Mouse (Mus musculus) limb, embryonic 13.5 days (tissue): ENCODE results near the gene Nlrx1. TPM values are rescaled to one million over a fixed set of nuclear protein-coding genes. Genes with fewer than 3 reads are reported as not detected.
"Not testable (repeated sequence)": the region's sequence is repeated elsewhere in the genome, so short reads cannot be mapped to it uniquely, and the experiment has no call there.

Source experiments
- ATAC-seq: fragments of 200-750 bp; cut with Nextera tagmentation; 2 replicates; pipeline ENCODE4 v1.8.0; 2017; ENCODE audit warnings: low read depth, moderate number of reproducible peaks, moderate TSS enrichment; ENCODE audit not compliant: low FRiP score
- H3K27ac ChIP-seq: fragments of 300-500 bp; sonication (generic); 2 replicates; pipeline ENCODE4 v1.5.1; 2015; ENCODE audit warnings: inconsistent platforms, mild to moderate bottlenecking, moderate library complexity
- H3K27me3 ChIP-seq: fragments of 300-500 bp; sonication (generic); 2 replicates; pipeline ENCODE4 v1.6.1; 2015; ENCODE audit warnings: mild to moderate bottlenecking, inconsistent platforms
- H3K36me3 ChIP-seq: fragments of 300-500 bp; sonication (generic); 2 replicates; pipeline ENCODE4 v1.6.1; 2015; ENCODE audit warnings: inconsistent platforms, mild to moderate bottlenecking, moderate library complexity
- H3K4me1 ChIP-seq: fragments of 300-500 bp; sonication (generic); 2 replicates; pipeline ENCODE4 v1.6.1; 2015; ENCODE audit warnings: inconsistent platforms
- H3K4me2 ChIP-seq: fragments of 300-500 bp; sonication (generic); replicated peaks from 2 replicates; pipeline ENCODE4 v1.6.1; 2015; ENCODE audit warnings: inconsistent platforms, mild to moderate bottlenecking, moderate library complexity
- H3K4me3 ChIP-seq: fragments of 300-500 bp; sonication (generic); 2 replicates; pipeline ENCODE4 v1.5.1; 2015; ENCODE audit warnings: moderate library complexity, mild to moderate bottlenecking, inconsistent platforms
- H3K9ac ChIP-seq: fragments of 300-500 bp; sonication (generic); 2 replicates; pipeline ENCODE4 v1.6.1; 2015; ENCODE audit warnings: mild to moderate bottlenecking, inconsistent platforms
- H3K9me3 ChIP-seq: fragments of 300-500 bp; sonication (generic); 2 replicates; pipeline ENCODE4 v1.6.1; 2016; ENCODE audit warnings: inconsistent platforms
- WGBS: fragments of 180-500 bp; shearing (Covaris S2); methylation state at CpG from one replicate; pipeline ENCODE4 v1.1.7; 2015; 5-methylcytosine and 5-hydroxymethylcytosine counted together
- polyA plus RNA-seq: library from polyadenylated mRNA; unstranded; fragments of >200 nt; fragmentation: Nextera tagmentation; extraction: Ambion mirVana; gene quantifications from 2 replicates; pipeline ENCODE4 v1.2.1, GENCODE M21; 2015

The Nlrx1 gene
- polyA plus RNA-seq, 1 experiment from 2014 or later, result 8.3 TPM

- not testable (repeated sequence) for H3K27ac ChIP-seq, ATAC-seq, H3K9ac ChIP-seq, H3K9me3 ChIP-seq, H3K4me3 ChIP-seq, H3K27me3 ChIP-seq, H3K4me2 ChIP-seq
- peaks cover 78% of the 10 kb centered on the region for H3K36me3 ChIP-seq
- peaks cover 16% of the 10 kb centered on the region for H3K4me1 ChIP-seq
- 89% methylated on average over 3 of the region's 3 CpGs for WGBS
Observed at GRCm38 (mm10) chr9:44300001-44300400, 31.6 kb upstream of the Nlrx1 start.

- 68% methylated on average over 3 of the region's 3 CpGs for WGBS
- H3K9me3 ChIP-seq, result no peaks in the 10 kb centered on the region
- H3K4me2 ChIP-seq, result no peak overlapping the region
- peaks cover 71% of the 10 kb centered on the region for H3K36me3 ChIP-seq
- H3K27me3 ChIP-seq, result peaks cover 28% of the 10 kb centered on the region
- peaks cover 10% of the 10 kb centered on the region for H3K4me1 ChIP-seq
- ATAC-seq, result no peak
- no peak overlapping the region for H3K27ac ChIP-seq
- no peak overlapping the region for H3K4me3 ChIP-seq
- no peak overlapping the region for H3K9ac ChIP-seq
Observed at GRCm38 (mm10) chr9:44292490-44292889, 24.1 kb upstream of the Nlrx1 start.

- Histone ChIP-seq H3K27me3 (peaks cover 43% of the 10 kb centered on the region), H3K9ac (0 out of 2 replicates have a peak overlapping the region, but pooled peaks have one; percentile 89), H3K4me2 (peak overlapping the region; percentile 93), H3K4me3 (peak overlapping the region; percentile 85), H3K4me1 (peaks cover 21% of the 10 kb centered on the region), H3K9me3 (no peaks in the 10 kb centered on the region), H3K36me3 (peaks cover 38% of the 10 kb centered on the region), H3K27ac (no peak overlapping the region)
- WGBS, result 9% methylated on average over 11 of the region's 11 CpGs
- ATAC-seq, result no peak
Observed at GRCm38 (mm10) chr9:44288959-44289291, 20.5 kb upstream of the Nlrx1 start.

- Histone ChIP-seq H3K27ac (no peak within 1 kb of the TSS), H3K36me3 (peaks cover 32% of the 10 kb centered on the region), H3K27me3 (peaks cover 43% of the 10 kb centered on the region), H3K4me1 (peaks cover 21% of the 10 kb centered on the region), H3K9ac (peak within 1 kb of the TSS; percentile 89), H3K4me2 (peak within 1 kb of the TSS; percentile 93), H3K9me3 (no peaks in the 10 kb centered on the region), H3K4me3 (peak within 1 kb of the TSS; percentile 85)
- 2% methylated on average over 38 of the region's 38 CpGs for WGBS
- ATAC-seq, result peak; percentile 26
Observed at GRCm38 (mm10) chr9:44288076-44288958, 19.9 kb upstream of the Nlrx1 start, which contains the start of gene Abcg4. Gene Abcg4 (minus strand): TSS chr9:44288615.

GRCm38 (mm10) chr9:44287401-44288075, 19.1 kb upstream of the Nlrx1 start:
- peak overlapping the region; percentile 85 for H3K4me3 ChIP-seq
- H3K9ac ChIP-seq, result peak overlapping the region; percentile 89
- under 1% methylated on average over 47 of the region's 47 CpGs for WGBS
- H3K36me3 ChIP-seq, result peaks cover 24% of the 10 kb centered on the region
- no peaks in the 10 kb centered on the region for H3K9me3 ChIP-seq
- peak; percentile 51 for ATAC-seq
- H3K27me3 ChIP-seq, result peaks cover 43% of the 10 kb centered on the region
- no peak overlapping the region for H3K27ac ChIP-seq
- peaks cover 21% of the 10 kb centered on the region for H3K4me1 ChIP-seq
- H3K4me2 ChIP-seq, result peak overlapping the region; percentile 93

GRCm38 (mm10) chr9:44287003-44287400, 18.6 kb upstream of the Nlrx1 start:
- Histone ChIP-seq H3K27ac (no peak overlapping the region), H3K4me3 (peak overlapping the region; percentile 85), H3K27me3 (peaks cover 43% of the 10 kb centered on the region), H3K9me3 (no peaks in the 10 kb centered on the region), H3K9ac (peak overlapping the region; percentile 89), H3K4me2 (peak overlapping the region; percentile 93), H3K36me3 (peaks cover 19% of the 10 kb centered on the region), H3K4me1 (peaks cover 21% of the 10 kb centered on the region)
- no peak; the same call in 1 of the 2 replicates for ATAC-seq
- WGBS, result 10% methylated on average over 11 of the region's 11 CpGs

- H3K27me3 ChIP-seq, result peaks cover 43% of the 10 kb centered on the region
- 17% methylated on average over 6 of the region's 6 CpGs for WGBS
- no peak for ATAC-seq
- H3K4me3 ChIP-seq, result peak overlapping the region; percentile 85
- H3K9me3 ChIP-seq, result no peaks in the 10 kb centered on the region
- peaks cover 21% of the 10 kb centered on the region for H3K4me1 ChIP-seq
- H3K27ac ChIP-seq, result no peak overlapping the region
- H3K9ac ChIP-seq, result peak overlapping the region; percentile 43; the same call in 1 of the 2 replicates
- H3K4me2 ChIP-seq, result peak overlapping the region; percentile 93
- H3K36me3 ChIP-seq, result peaks cover 18% of the 10 kb centered on the region
Observed at GRCm38 (mm10) chr9:44286256-44286850, 18.0 kb upstream of the Nlrx1 start.

- H3K4me3 ChIP-seq, result no peak overlapping the region
- peaks cover 37% of the 10 kb centered on the region for H3K36me3 ChIP-seq
- 69% methylated on average over 5 of the region's 5 CpGs for WGBS
- H3K27ac ChIP-seq, result no peak overlapping the region
- H3K4me1 ChIP-seq, result peaks cover 11% of the 10 kb centered on the region
- H3K4me2 ChIP-seq, result no peak overlapping the region
- H3K9ac ChIP-seq, result no peak overlapping the region
- H3K27me3 ChIP-seq, result peaks cover 18% of the 10 kb centered on the region
- no peaks in the 10 kb centered on the region for H3K9me3 ChIP-seq
- no peak for ATAC-seq
Observed at GRCm38 (mm10) chr9:44283183-44283582, 14.8 kb upstream of the Nlrx1 start.

- WGBS, result 81% methylated on average over 4 of the region's 4 CpGs
- Histone ChIP-seq H3K36me3 (peaks cover 9% of the 10 kb centered on the region), H3K9ac (no peak overlapping the region), H3K27me3 (no peaks in the 10 kb centered on the region), H3K9me3 (no peaks in the 10 kb centered on the region), H3K4me1 (peaks cover 16% of the 10 kb centered on the region), H3K4me2 (no peak overlapping the region), H3K27ac (no peak overlapping the region), H3K4me3 (no peak overlapping the region)
- ATAC-seq, result no peak
Observed at GRCm38 (mm10) chr9:44269973-44270372, 1.6 kb upstream of the Nlrx1 start.

GRCm38 (mm10) chr9:44269077-44269476, 678 bp upstream of the Nlrx1 start:
- no peaks in the 10 kb centered on the region for H3K27me3 ChIP-seq
- H3K9ac ChIP-seq, result no peak overlapping the region
- H3K4me1 ChIP-seq, result peaks cover 16% of the 10 kb centered on the region
- H3K36me3 ChIP-seq, result 0 out of 2 replicates have a peak, but pooled peaks cover 1% of the 10 kb centered on the region
- no peaks in the 10 kb centered on the region for H3K9me3 ChIP-seq
- no peak overlapping the region for H3K4me3 ChIP-seq
- no peak overlapping the region for H3K27ac ChIP-seq
- no peak overlapping the region for H3K4me2 ChIP-seq
- 82% methylated on average over 3 of the region's 3 CpGs for WGBS
- no peak for ATAC-seq

GRCm38 (mm10) chr9:44268027-44268360, 405 bp downstream of the Nlrx1 start:
- peak overlapping the region; percentile 57 for H3K4me3 ChIP-seq
- no peaks in the 10 kb centered on the region for H3K9me3 ChIP-seq
- peak overlapping the region; percentile 90 for H3K9ac ChIP-seq
- peak overlapping the region; percentile 82 for H3K4me2 ChIP-seq
- H3K4me1 ChIP-seq, result peaks cover 16% of the 10 kb centered on the region
- peaks cover 6% of the 10 kb centered on the region for H3K36me3 ChIP-seq
- no peaks in the 10 kb centered on the region for H3K27me3 ChIP-seq
- 5% methylated on average over 26 of the region's 28 CpGs for WGBS
- H3K27ac ChIP-seq, result peak overlapping the region; percentile 75; the same call in 1 of the 2 replicates
- peak; percentile 84; the same call in 1 of the 2 replicates for ATAC-seq
